Mouse (Mus musculus) granulocyte monocyte progenitor cell, adult 5-6 weeks (primary cell): ENCODE data around the gene Bcl9l. TPM values are rescaled to one million over a fixed set of nuclear protein-coding genes. Genes with fewer than 3 reads are reported as not detected.

Source experiments
- ATAC-seq: replicated peaks from 2 replicates; pipeline ENCODE4 v1.8.0; 2016; ENCODE audit warnings: mild to moderate bottlenecking, moderate TSS enrichment, inconsistent platforms; ENCODE audit not compliant: poor library complexity, severe bottlenecking
- total RNA-seq, 2 experiments: library from RNA; stranded (forward) in 1 of 2; stranded (reverse) in 1 of 2; fragments of 200-712, 200-1000 nt in 1 of 2; fragments of >200 nt in 1 of 2; fragmentation: Nextera tagmentation in 1 of 2; gene quantifications; 2 replicates each; pipeline ENCODE4 v1.2.3; 2014 to 2017

Bcl9l gene
- total RNA-seq, 2 experiments from 2014 or later = 2.6 to 8.7 TPM

- peak; percentile 15; the same call in 1 of the 2 replicates for ATAC-seq
These were observed 513 bp upstream of the Bcl9l start for GRCm38 (mm10) chr9:44482112-44482511.

- ATAC-seq = no peak
These were observed 450 bp downstream of the Bcl9l start for GRCm38 (mm10) chr9:44483041-44483509.

GRCm38 (mm10) chr9:44483510-44484044, 952 bp downstream of the Bcl9l start:
- 0 out of 2 replicates have a peak, but pooled peaks have one; percentile 15 for ATAC-seq

GRCm38 (mm10) chr9:44484311-44485104, 1.9 kb downstream of the Bcl9l start:
- no peak for ATAC-seq

GRCm38 (mm10) chr9:44485105-44485515, 2.5 kb downstream of the Bcl9l start:
- ATAC-seq = no peak

GRCm38 (mm10) chr9:44485516-44486161, 3.0 kb downstream of the Bcl9l start:
- no peak for ATAC-seq

GRCm38 (mm10) chr9:44486335-44486734, 3.7 kb downstream of the Bcl9l start:
- ATAC-seq = no peak

- no peak for ATAC-seq
These were observed 4.3 kb downstream of the Bcl9l start for GRCm38 (mm10) chr9:44486741-44487421.

- ATAC-seq = no peak
These were observed 4.8 kb downstream of the Bcl9l start for GRCm38 (mm10) chr9:44487441-44487840.

- ATAC-seq = no peak
These were observed 5.8 kb downstream of the Bcl9l start for GRCm38 (mm10) chr9:44488416-44488815.

GRCm38 (mm10) chr9:44488855-44489381, 6.3 kb downstream of the Bcl9l start:
- 0 out of 2 replicates have a peak, but pooled peaks have one; percentile 17 for ATAC-seq

- ATAC-seq = no peak
These were observed 7.0 kb downstream of the Bcl9l start for GRCm38 (mm10) chr9:44489651-44490085.

- no peak for ATAC-seq
These were observed 7.7 kb downstream of the Bcl9l start for GRCm38 (mm10) chr9:44490086-44490967.

GRCm38 (mm10) chr9:44491351-44491750, 8.7 kb downstream of the Bcl9l start:
- no peak for ATAC-seq

- peak; percentile 72 for ATAC-seq
These were observed 10.2 kb downstream of the Bcl9l start for GRCm38 (mm10) chr9:44492631-44493461.

GRCm38 (mm10) chr9:44494261-44494862, 11.7 kb downstream of the Bcl9l start:
- ATAC-seq = no peak

- ATAC-seq = peak; percentile 15
These were observed 12.5 kb downstream of the Bcl9l start for GRCm38 (mm10) chr9:44494863-44495809.
